Mouse (Mus musculus) neural tube, embryonic 11.5 days (tissue): ENCODE measurements around the gene Ppp1r13b. TPM values are rescaled to one million over a fixed set of nuclear protein-coding genes. Genes with fewer than 3 reads are reported as not detected.

Source experiments
- ATAC-seq: fragments of 200-750 bp; cut with Nextera tagmentation; 2 replicates; pipeline ENCODE4 v1.8.0; 2017; ENCODE audit warnings: moderate number of reproducible peaks, mild to moderate bottlenecking, moderate TSS enrichment, moderate library complexity; ENCODE audit not compliant: insufficient read depth, low FRiP score, low TSS enrichment
- DNase-seq: peaks from one replicate; pipeline ENCODE4 v3.0.0-alpha.2; 2015; ENCODE audit warnings: low spot score
- H3K27ac ChIP-seq: fragments of 300-500 bp; sonication (generic); 2 replicates; pipeline ENCODE4 v1.5.1; 2014; ENCODE audit warnings: low read depth, mild to moderate bottlenecking, low read length
- H3K27me3 ChIP-seq: fragments of 300-500 bp; sonication (generic); 2 replicates; pipeline ENCODE4 v1.6.1; 2014; ENCODE audit warnings: mild to moderate bottlenecking, low read length, mixed read lengths; ENCODE audit not compliant: control insufficient read depth, insufficient read depth
- H3K36me3 ChIP-seq: fragments of 300-500 bp; sonication (generic); 2 replicates; pipeline ENCODE4 v1.6.1; 2014; ENCODE audit warnings: mild to moderate bottlenecking, low read length, moderate library complexity, mixed read lengths; ENCODE audit not compliant: control insufficient read depth, insufficient read depth
- H3K4me1 ChIP-seq: fragments of 300-500 bp; sonication (generic); 2 replicates; pipeline ENCODE4 v1.6.1; 2014; ENCODE audit warnings: low read length, mixed read lengths; ENCODE audit not compliant: control insufficient read depth, insufficient read depth
- H3K4me2 ChIP-seq: fragments of 300-500 bp; sonication (generic); 2 replicates; pipeline ENCODE4 v1.6.1; 2014; ENCODE audit warnings: low read depth, mild to moderate bottlenecking, moderate library complexity
- H3K4me3 ChIP-seq: fragments of 300-500 bp; sonication (generic); 2 replicates; pipeline ENCODE4 v1.5.1; 2014; ENCODE audit warnings: low read depth, low read length
- H3K9ac ChIP-seq: fragments of 300-500 bp; sonication (generic); 2 replicates; pipeline ENCODE4 v1.6.1; 2014; ENCODE audit warnings: mild to moderate bottlenecking, low read length
- H3K9me3 ChIP-seq: fragments of 300-500 bp; sonication (generic); 2 replicates; pipeline ENCODE4 v1.6.1; 2016; ENCODE audit warnings: low read length; ENCODE audit not compliant: control insufficient read depth
- WGBS: fragments of 180-500 bp; shearing (Covaris S2); extraction: QIAGEN DNeasy Blood & Tissue Kit; methylation state at CpG from one replicate; pipeline ENCODE4 v1.1.7; 2014; 5-methylcytosine and 5-hydroxymethylcytosine counted together
- polyA plus RNA-seq: library from polyadenylated mRNA; unstranded; fragments of >200 nt; fragmentation: Nextera tagmentation; extraction: Ambion mirVana; gene quantifications from 2 replicates; pipeline ENCODE4 v1.2.1, GENCODE M21; 2014

The Ppp1r13b gene
- polyA plus RNA-seq, 1 experiment from 2014 or later = 10.2 TPM

- DNase-seq (no peak), ATAC-seq (no peak)
- Histone ChIP-seq H3K9ac (no peak overlapping the region), H3K4me2 (no peak overlapping the region), H3K4me3 (no peak overlapping the region), H3K9me3 (no peaks in the 10 kb centered on the region), H3K4me1 (peaks cover 16% of the 10 kb centered on the region), H3K27me3 (no peaks in the 10 kb centered on the region), H3K36me3 (no peaks in the 10 kb centered on the region), H3K27ac (no peak overlapping the region)
- 69% methylated on average over 9 of the region's 9 CpGs for WGBS
These were observed 90.9 kb downstream of the Ppp1r13b start for GRCm38 (mm10) chr12:111816967-111817366.

GRCm38 (mm10) chr12:111816528-111816927 is 91.4 kb downstream of the Ppp1r13b start:
- Histone ChIP-seq H3K4me3 (no peak overlapping the region), H3K4me1 (peaks cover 16% of the 10 kb centered on the region), H3K27ac (no peak overlapping the region), H3K36me3 (no peaks in the 10 kb centered on the region), H3K9me3 (no peaks in the 10 kb centered on the region), H3K4me2 (no peak overlapping the region), H3K9ac (no peak overlapping the region), H3K27me3 (no peaks in the 10 kb centered on the region)
- DNase-seq (no peak), ATAC-seq (no peak)
- 74% methylated on average over 13 of the region's 13 CpGs for WGBS

GRCm38 (mm10) chr12:111814769-111815762 is 92.8 kb downstream of the Ppp1r13b start:
- H3K27me3 ChIP-seq = no peaks in the 10 kb centered on the region
- DNase-seq = peak; percentile 31
- no peak overlapping the region for H3K27ac ChIP-seq
- H3K9me3 ChIP-seq = no peaks in the 10 kb centered on the region
- H3K4me3 ChIP-seq = peak overlapping the region; percentile 78
- no peaks in the 10 kb centered on the region for H3K36me3 ChIP-seq
- ATAC-seq = no peak
- WGBS = 33% methylated on average over 19 of the region's 19 CpGs
- H3K4me1 ChIP-seq = peaks cover 16% of the 10 kb centered on the region
- H3K9ac ChIP-seq = peak overlapping the region; percentile 79
- peak overlapping the region; percentile 83 for H3K4me2 ChIP-seq

- ATAC-seq = peak; percentile 99
- Histone ChIP-seq H3K4me2 (peak within 1 kb of the TSS; percentile 83), H3K27me3 (no peaks in the 10 kb centered on the region), H3K27ac (peak within 1 kb of the TSS; percentile 67), H3K4me3 (peak within 1 kb of the TSS; percentile 78), H3K9ac (peak within 1 kb of the TSS; percentile 79), H3K4me1 (peaks cover 22% of the 10 kb centered on the region), H3K9me3 (no peaks in the 10 kb centered on the region), H3K36me3 (no peaks in the 10 kb centered on the region)
- 0% methylated on average over 82 of the region's 87 CpGs for WGBS
- DNase-seq = peak; percentile 98
These were observed 93.9 kb downstream of the Ppp1r13b start, which contains the start of the genes Xrcc3 and Zfyve21 for GRCm38 (mm10) chr12:111813766-111814617. TSS of gene Xrcc3 (minus strand) at chr12:111813873. TSS of gene Zfyve21 (plus strand) at chr12:111814170.

GRCm38 (mm10) chr12:111813111-111813765 is 94.7 kb downstream of the Ppp1r13b start:
- DNase-seq (peak; percentile 27), ATAC-seq (no peak; the same call in 1 of the 2 replicates)
- Histone ChIP-seq H3K9ac (peak overlapping the region; percentile 57), H3K9me3 (no peaks in the 10 kb centered on the region), H3K4me1 (peaks cover 22% of the 10 kb centered on the region), H3K36me3 (no peaks in the 10 kb centered on the region), H3K4me2 (peak overlapping the region; percentile 83), H3K27me3 (no peaks in the 10 kb centered on the region), H3K4me3 (peak overlapping the region; percentile 78), H3K27ac (no peak overlapping the region)
- WGBS = 6% methylated on average over 27 of the region's 27 CpGs

GRCm38 (mm10) chr12:111812611-111813010 is 95.3 kb downstream of the Ppp1r13b start:
- DNase-seq = no peak
- H3K27ac ChIP-seq = no peak overlapping the region
- no peak for ATAC-seq
- H3K4me3 ChIP-seq = no peak overlapping the region
- no peaks in the 10 kb centered on the region for H3K9me3 ChIP-seq
- peaks cover 22% of the 10 kb centered on the region for H3K4me1 ChIP-seq
- no peaks in the 10 kb centered on the region for H3K27me3 ChIP-seq
- 73% methylated on average over 12 of the region's 12 CpGs for WGBS
- H3K4me2 ChIP-seq = peak overlapping the region; percentile 83
- 0 out of 2 replicates have a peak, but pooled peaks cover 2% of the 10 kb centered on the region for H3K36me3 ChIP-seq
- no peak overlapping the region; the same call in 1 of the 2 replicates for H3K9ac ChIP-seq

GRCm38 (mm10) chr12:111812075-111812474 is 95.8 kb downstream of the Ppp1r13b start:
- no peak overlapping the region for H3K4me2 ChIP-seq

GRCm38 (mm10) chr12:111809762-111810161 is 98.1 kb downstream of the Ppp1r13b start:
- no peak overlapping the region for H3K4me2 ChIP-seq
- whole genome bisulfite sequencing = 5% methylated on average over 9 of the region's 9 CpGs
- peaks cover 8% of the 10 kb centered on the region for H3K36me3 ChIP-seq
- peak; percentile 73 for DNase-seq
- peak overlapping the region; percentile 2; the same call in 1 of the 2 replicates for H3K9ac ChIP-seq
- H3K27ac ChIP-seq = peak overlapping the region; percentile 36; the same call in 1 of the 2 replicates
- no peaks in the 10 kb centered on the region for H3K9me3 ChIP-seq
- 0 out of 2 replicates have a peak, but pooled peaks have one; percentile 5 for ATAC-seq
- H3K27me3 ChIP-seq = no peaks in the 10 kb centered on the region
- peaks cover 14% of the 10 kb centered on the region for H3K4me1 ChIP-seq
- no peak overlapping the region for H3K4me3 ChIP-seq

More at GRCm38 (mm10) chr12:111812075-111812474, 95.8 kb downstream of the Ppp1r13b start:
- H3K9me3 ChIP-seq = no peaks in the 10 kb centered on the region
- ATAC-seq (no peak), DNase-seq (no peak)
- H3K4me1 ChIP-seq = peaks cover 22% of the 10 kb centered on the region
- no peaks in the 10 kb centered on the region for H3K27me3 ChIP-seq
- H3K9ac ChIP-seq = no peak overlapping the region
- WGBS = 86% methylated on average over 13 of the region's 13 CpGs
- H3K27ac ChIP-seq = no peak overlapping the region
- no peak overlapping the region for H3K4me3 ChIP-seq
- H3K36me3 ChIP-seq = 0 out of 2 replicates have a peak, but pooled peaks cover 2% of the 10 kb centered on the region
